Mouse (Mus musculus): Measurements from ENCODE around the gene Zfp420. TPM values are rescaled to one million over a fixed set of nuclear protein-coding genes. Genes with fewer than 3 reads are reported as not detected.
A peak's percentile ranks its signal among the peaks of the same experiment; 100 is the strongest.
"Not testable (repeated sequence)": the region's sequence is repeated elsewhere in the genome, so short reads cannot be mapped to it uniquely, and the experiment has no call there.

Gene Zfp420
- total RNA-seq (2017) = 1.8 to 7.7 TPM (median 4.7 TPM) in 3 replicates

- peak; percentile 99 for ATAC-seq (replicated peaks; ENCODE audit: insufficient number of reproducible peaks, low FRiP score, low TSS enrichment, poor library complexity, severe bottlenecking)
Measured at GRCm38 (mm10) chr7:29859532-29860517, at the start of gene Zfp420. Gene Zfp420 (plus strand): TSS chr7:29859979.

GRCm38 (mm10) chr7:29812244-29812643 lies 47.5 kb upstream of the Zfp420 start:
- ATAC-seq (replicated peaks; ENCODE audit: insufficient number of reproducible peaks, low FRiP score, low TSS enrichment, poor library complexity, severe bottlenecking) = no peak

DNA sequence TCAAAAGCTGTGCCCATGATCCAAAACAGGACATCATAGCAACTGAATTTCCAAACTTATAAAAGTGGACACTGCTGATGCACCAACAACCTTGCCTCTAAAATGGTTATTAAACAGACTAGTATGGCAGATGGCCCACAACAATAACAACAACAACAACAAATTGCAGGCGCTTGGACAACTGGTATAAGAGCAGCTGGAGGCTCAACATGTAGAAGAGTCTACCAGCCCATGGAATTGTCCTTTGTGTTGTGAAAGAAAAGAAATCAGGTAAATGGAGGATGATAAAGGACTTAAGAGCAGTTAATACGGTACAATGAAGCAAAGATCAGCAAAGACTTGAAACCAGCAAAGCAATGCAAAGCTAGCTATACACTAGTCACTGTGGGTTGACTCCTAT lies 45.4 kb upstream of the Zfp420 start:
- ATAC-seq (replicated peaks; ENCODE audit: insufficient number of reproducible peaks, low FRiP score, low TSS enrichment, poor library complexity, severe bottlenecking) = no peak

DNA sequence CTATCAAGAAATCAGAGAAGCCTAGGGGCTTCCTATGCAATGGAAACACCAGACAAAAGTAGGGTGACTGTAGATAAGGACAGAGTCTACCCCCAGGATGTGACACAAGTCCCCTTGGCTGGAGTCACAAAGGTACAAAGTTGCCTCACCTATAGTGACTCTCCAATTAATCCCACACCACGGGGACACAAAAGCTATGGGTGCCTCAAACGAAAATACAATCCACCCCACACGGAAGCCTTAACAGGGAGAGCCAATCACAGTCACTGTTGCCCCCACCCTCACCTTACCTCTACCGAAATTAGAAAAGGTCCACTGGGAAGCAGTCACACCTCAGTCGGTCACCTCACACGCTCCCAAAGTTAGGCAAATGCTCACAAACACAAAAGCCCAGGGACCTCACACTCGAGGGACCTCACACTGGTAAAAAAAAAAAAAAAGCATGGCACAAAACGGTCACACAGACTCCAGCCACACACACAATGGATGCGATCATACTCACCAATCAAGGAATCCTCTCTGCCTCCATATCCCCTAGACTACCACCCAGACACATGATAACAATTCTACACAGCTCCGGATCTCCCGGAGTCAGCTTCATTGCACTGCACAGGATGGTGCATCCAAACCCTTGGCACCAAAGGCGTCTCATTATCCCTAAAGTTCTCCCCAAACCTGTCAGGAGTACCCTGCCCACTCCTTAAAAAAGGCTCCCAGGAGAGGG lies 44.6 kb upstream of the Zfp420 start:
- no peak for ATAC-seq (replicated peaks; ENCODE audit: insufficient number of reproducible peaks, low FRiP score, low TSS enrichment, poor library complexity, severe bottlenecking)

DNA sequence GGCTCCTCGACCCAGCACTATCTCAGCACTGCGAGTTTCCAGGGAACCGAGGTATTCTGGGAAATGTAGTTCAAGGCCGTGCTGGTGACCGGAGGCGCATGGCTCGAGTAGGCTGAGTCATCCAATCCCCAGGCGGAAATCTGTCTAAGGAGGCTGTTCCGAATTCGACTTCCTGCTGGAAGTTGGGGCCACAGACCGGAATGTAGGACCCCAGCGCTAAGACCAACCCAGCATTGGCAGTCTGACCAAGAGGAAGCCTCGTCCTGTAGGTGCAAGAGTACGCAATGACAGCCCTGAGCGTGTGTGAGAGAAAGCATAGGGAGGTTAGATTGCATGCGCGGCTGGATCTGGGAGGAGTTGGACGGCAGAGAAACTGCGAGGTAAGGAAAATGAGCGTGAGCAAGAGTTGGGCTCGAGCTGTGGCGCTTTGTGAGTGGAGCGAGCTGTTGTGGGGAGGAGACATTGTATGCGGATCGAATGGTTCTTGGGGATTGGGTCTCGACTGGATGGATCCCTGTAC lies 43.8 kb upstream of the Zfp420 start, which contains the start of gene Zfp790:
Gene Zfp790, plus strand, starts transcription at position 205 of the 520 bp plus-strand sequence.
- peak; percentile 97 for ATAC-seq (replicated peaks; ENCODE audit: insufficient number of reproducible peaks, low FRiP score, low TSS enrichment, poor library complexity, severe bottlenecking)

- ATAC-seq (replicated peaks; ENCODE audit: insufficient number of reproducible peaks, low FRiP score, low TSS enrichment, poor library complexity, severe bottlenecking) = peak; percentile 67
Measured at GRCm38 (mm10) chr7:29818619-29819254, 41.0 kb upstream of the Zfp420 start.

GRCm38 (mm10) chr7:29828001-29828400 lies 31.8 kb upstream of the Zfp420 start:
- ATAC-seq (replicated peaks; ENCODE audit: insufficient number of reproducible peaks, low FRiP score, low TSS enrichment, poor library complexity, severe bottlenecking) = no peak

DNA sequence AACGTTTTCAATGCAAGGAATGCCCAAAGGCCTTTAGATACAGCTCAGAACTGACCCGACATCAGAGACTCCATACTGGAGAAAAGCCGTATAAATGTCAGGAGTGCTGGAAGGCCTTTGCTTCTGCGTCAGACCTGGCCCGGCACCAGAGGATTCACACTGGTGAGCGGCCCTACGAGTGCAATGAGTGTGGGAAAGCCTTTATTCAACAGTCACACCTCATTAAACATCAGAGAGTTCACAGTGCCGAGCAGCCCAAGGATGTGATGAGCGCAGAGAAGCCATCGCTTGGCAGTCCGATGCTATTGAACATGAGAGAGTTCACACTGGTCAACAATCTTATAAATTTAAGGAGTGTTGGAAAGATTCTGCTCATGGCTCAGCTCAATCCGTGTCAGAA lies 30.0 kb upstream of the Zfp420 start:
- no peak for ATAC-seq (replicated peaks; ENCODE audit: insufficient number of reproducible peaks, low FRiP score, low TSS enrichment, poor library complexity, severe bottlenecking)

DNA sequence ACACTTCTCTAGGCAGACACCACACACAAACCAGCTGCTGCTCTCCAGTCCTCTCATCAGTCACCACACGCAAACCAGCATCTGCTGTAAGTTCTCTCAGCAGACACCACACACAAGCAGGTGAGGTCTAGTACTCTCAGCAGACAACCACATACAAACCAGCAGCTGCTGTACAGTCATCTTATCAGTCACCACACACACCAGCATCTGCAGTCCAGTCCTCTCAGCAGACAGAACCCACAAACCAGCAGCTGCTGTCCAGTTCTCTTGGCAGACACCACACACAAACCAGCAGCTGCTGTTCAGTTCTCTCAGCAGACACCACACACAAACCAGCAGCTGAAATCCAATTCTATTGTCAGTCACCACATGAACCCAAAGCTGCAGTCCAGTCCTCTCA lies 23.0 kb upstream of the Zfp420 start:
- no peak for ATAC-seq (replicated peaks; ENCODE audit: insufficient number of reproducible peaks, low FRiP score, low TSS enrichment, poor library complexity, severe bottlenecking)

- no peak for ATAC-seq (replicated peaks; ENCODE audit: insufficient number of reproducible peaks, low FRiP score, low TSS enrichment, poor library complexity, severe bottlenecking)
Measured at GRCm38 (mm10) chr7:29839256-29839655, 20.5 kb upstream of the Zfp420 start.

DNA sequence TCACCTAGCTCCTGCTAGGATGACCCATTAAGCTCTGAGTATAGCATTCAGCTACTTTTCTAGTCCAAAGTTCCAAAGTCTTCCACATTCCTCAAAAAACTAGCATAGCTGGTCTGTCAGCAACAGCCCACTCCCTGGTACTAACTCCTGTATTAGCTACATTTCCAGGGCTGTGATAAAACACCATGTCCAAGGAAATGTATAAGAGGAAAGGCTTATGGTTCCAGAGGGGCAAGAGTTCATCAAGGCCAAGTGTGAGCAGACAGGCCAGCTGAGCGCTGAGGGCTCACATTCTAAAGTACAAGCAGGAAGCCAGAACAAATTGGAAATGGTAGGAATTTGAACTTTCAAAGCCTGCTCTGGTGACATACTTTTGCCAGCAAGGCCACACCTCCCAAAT lies 17.7 kb upstream of the Zfp420 start:
- no peak for ATAC-seq (replicated peaks; ENCODE audit: insufficient number of reproducible peaks, low FRiP score, low TSS enrichment, poor library complexity, severe bottlenecking)

GRCm38 (mm10) chr7:29844616-29845015 lies 15.2 kb upstream of the Zfp420 start:
- no peak for ATAC-seq (replicated peaks; ENCODE audit: insufficient number of reproducible peaks, low FRiP score, low TSS enrichment, poor library complexity, severe bottlenecking)

DNA sequence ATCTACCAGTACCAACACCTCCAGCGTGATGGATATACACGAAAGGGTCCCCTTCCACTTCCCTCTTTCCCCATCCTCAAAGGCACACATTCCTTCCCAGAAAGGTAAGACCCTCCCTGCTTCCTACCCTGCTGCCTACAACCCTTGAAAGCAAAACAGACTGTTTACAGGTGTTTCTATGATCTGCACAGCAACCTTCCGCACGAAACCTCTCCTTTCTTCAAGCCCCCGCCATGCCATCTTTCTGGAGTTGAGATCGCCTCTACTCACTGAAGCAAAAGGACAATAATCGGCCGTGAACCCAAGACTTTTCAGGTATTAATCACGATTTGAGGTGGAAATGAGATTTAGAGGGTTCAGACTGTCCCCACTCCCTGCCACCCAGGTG lies 7.0 kb upstream of the Zfp420 start:
- no peak for ATAC-seq (replicated peaks; ENCODE audit: insufficient number of reproducible peaks, low FRiP score, low TSS enrichment, poor library complexity, severe bottlenecking)

GRCm38 (mm10) chr7:29853219-29853842 lies 6.4 kb upstream of the Zfp420 start, which contains the start of gene Zfp940:
Gene Zfp940 (minus strand): TSS chr7:29853669.
- ATAC-seq (replicated peaks; ENCODE audit: insufficient number of reproducible peaks, low FRiP score, low TSS enrichment, poor library complexity, severe bottlenecking) = peak; percentile 91

- no peak for ATAC-seq (replicated peaks; ENCODE audit: insufficient number of reproducible peaks, low FRiP score, low TSS enrichment, poor library complexity, severe bottlenecking)
Measured at GRCm38 (mm10) chr7:29861660-29862059, 1.9 kb downstream of the Zfp420 start.

- no peak for ATAC-seq (replicated peaks; ENCODE audit: insufficient number of reproducible peaks, low FRiP score, low TSS enrichment, poor library complexity, severe bottlenecking)
Measured at GRCm38 (mm10) chr7:29874256-29874655, 14.5 kb downstream of the Zfp420 start.

GRCm38 (mm10) chr7:29877561-29877960 lies 17.8 kb downstream of the Zfp420 start:
- not testable (repeated sequence) for ATAC-seq (replicated peaks; ENCODE audit: insufficient number of reproducible peaks, low FRiP score, low TSS enrichment, poor library complexity, severe bottlenecking)

DNA sequence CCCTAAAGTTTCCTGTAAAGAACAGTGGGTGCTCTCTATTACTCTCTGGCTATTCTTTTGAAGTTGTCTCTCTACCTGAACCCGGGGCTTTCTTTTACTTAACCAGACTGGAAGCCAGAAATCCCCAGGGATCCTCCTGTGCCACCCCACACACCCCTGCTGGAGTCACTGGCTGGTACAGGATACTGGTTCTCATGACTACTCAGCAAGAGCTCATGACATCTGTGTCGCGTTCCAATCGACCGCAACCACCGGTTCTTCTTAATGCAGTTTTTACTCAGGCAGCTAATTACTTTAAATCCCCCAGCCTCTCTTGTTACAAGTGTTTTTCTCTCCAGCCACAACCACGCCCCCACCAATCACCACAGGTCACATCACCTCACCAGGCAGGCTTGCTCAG lies 20.3 kb downstream of the Zfp420 start:
- ATAC-seq (replicated peaks; ENCODE audit: insufficient number of reproducible peaks, low FRiP score, low TSS enrichment, poor library complexity, severe bottlenecking) = no peak
